Mouse (Mus musculus) liver, adult 2 months (tissue): Measurements from ENCODE around the gene Csde1. TPM values are rescaled to one million over a fixed set of nuclear protein-coding genes. Genes with fewer than 3 reads are reported as not detected.

Experiments used
- DNase-seq: peaks from one replicate; pipeline ENCODE4 v3.0.0-alpha.2; 2011; ENCODE audit warnings: low read depth, low spot score; ENCODE audit errors: extremely low read depth
- H3K27ac ChIP-seq: fragments of 200-500 bp; replicated peaks from 2 replicates; pipeline ENCODE4 v1.5.1; 2012; ENCODE audit warnings: low read depth, mild to moderate bottlenecking, control low read depth, inconsistent platforms, low read length; ENCODE audit not compliant: insufficient read depth
- H3K27me3 ChIP-seq: fragments of 200-500 bp; 2 replicates; pipeline ENCODE4 v1.6.1; 2012; ENCODE audit warnings: mild to moderate bottlenecking, moderate library complexity, low read length, inconsistent platforms; ENCODE audit not compliant: control insufficient read depth, insufficient read depth
- H3K36me3 ChIP-seq: fragments of 200-500 bp; 2 replicates; pipeline ENCODE4 v1.6.1; 2012; ENCODE audit warnings: low read length, inconsistent platforms; ENCODE audit not compliant: control insufficient read depth, insufficient read depth
- H3K4me1 ChIP-seq: fragments of 200-500 bp; 2 replicates; pipeline ENCODE4 v1.6.1; 2011; ENCODE audit warnings: low read length; ENCODE audit not compliant: control insufficient read depth, insufficient read depth
- H3K4me3 ChIP-seq: fragments of 200-500 bp; 2 replicates; pipeline ENCODE4 v1.5.1; 2011; ENCODE audit warnings: low read depth, mild to moderate bottlenecking, control low read depth, low read length, moderate library complexity; ENCODE audit not compliant: insufficient read depth
- H3K79me2 ChIP-seq: fragments of 200-500 bp; 2 replicates; pipeline ENCODE4 v1.6.1; 2012; ENCODE audit warnings: inconsistent platforms, mild to moderate bottlenecking, low read length, moderate library complexity; ENCODE audit not compliant: control insufficient read depth, insufficient read depth
- H3K9ac ChIP-seq: fragments of 200-500 bp; 2 replicates; pipeline ENCODE4 v1.6.1; 2012; ENCODE audit warnings: low read depth, mild to moderate bottlenecking, control low read depth, inconsistent platforms, low read length
- CTCF ChIP-seq: fragments of 200-500 bp; IDR thresholded peaks from 2 replicates; pipeline ENCODE4 v1.5.1; 2011; ENCODE audit warnings: low read depth, low read length, control low read depth
- POLR2A ChIP-seq: fragments of 200-500 bp; IDR thresholded peaks from 2 replicates; pipeline ENCODE4 v1.6.1; 2011; ENCODE audit warnings: low read length, control low read depth; ENCODE audit not compliant: insufficient read depth; ENCODE audit errors: extremely low read depth
- WGBS: fragments of 180-500 bp; shearing (Covaris S2); methylation state at CpG from one replicate; pipeline ENCODE4 v1.1.7; 2018; 5-methylcytosine and 5-hydroxymethylcytosine counted together
- polyA plus RNA-seq: library from polyadenylated mRNA; depleted of rRNA; stranded (reverse); fragments of >200 nt; gene quantifications from 2 replicates; pipeline ENCODE4 v1.2.3, GENCODE M21; 2012
- total RNA-seq: library from RNA; depleted of rRNA; stranded (reverse); fragments of >200 nt; gene quantifications from 2 replicates; pipeline ENCODE4 v1.2.3, GENCODE M21; 2014

The Csde1 gene
- total and polyA plus RNA-seq, 2 experiments: 16.7 to 237 TPM

DNA sequence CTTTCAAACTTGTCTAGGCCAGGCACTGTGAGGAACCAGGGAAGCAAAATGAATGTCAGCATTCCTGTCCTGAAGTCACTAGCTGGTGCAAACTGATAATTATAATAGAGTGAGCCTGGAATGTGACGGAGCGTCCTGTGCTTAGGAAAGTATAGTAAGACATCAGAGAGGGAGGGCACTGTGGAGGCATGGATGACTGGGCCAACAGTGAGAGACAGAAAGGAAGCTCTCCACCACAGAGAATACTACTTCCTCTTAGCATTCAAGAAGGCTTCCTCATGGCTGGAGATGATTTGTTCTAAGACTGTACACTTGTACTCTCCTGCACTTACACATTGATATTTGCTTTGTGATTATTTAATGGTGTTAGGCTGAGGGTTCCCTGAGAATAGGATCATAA is 2.9 kb upstream of the Csde1 start:
- H3K36me3 ChIP-seq: no peaks in the 10 kb centered on the region
- peaks cover 11% of the 10 kb centered on the region; the same call in 1 of the 2 replicates for H3K4me1 ChIP-seq

GRCm38 (mm10) chr3:103019462-103019861 is 764 bp upstream of the Csde1 start:
- Histone ChIP-seq H3K4me3 (no peak overlapping the region), H3K27ac (0 out of 2 replicates have a peak overlapping the region, but pooled peaks have one; percentile 11), H3K36me3 (no peaks in the 10 kb centered on the region), H3K4me1 (peaks cover 14% of the 10 kb centered on the region; the same call in 1 of the 2 replicates), H3K9ac (no peak overlapping the region), H3K27me3 (no peaks in the 10 kb centered on the region), H3K79me2 (peaks cover 11% of the 10 kb centered on the region; the same call in 1 of the 2 replicates)
- TF ChIP-seq POLR2A (no peak), CTCF (no peak)
- no peak for DNase-seq
- WGBS: 89% methylated on average over 2 of the region's 2 CpGs

More for the DNA sequence above, 2.9 kb upstream of the Csde1 start:
- Histone ChIP-seq H3K27me3 (no peaks in the 10 kb centered on the region), H3K4me3 (no peak overlapping the region), H3K9ac (no peak overlapping the region), H3K27ac (no peak overlapping the region), H3K79me2 (peaks cover 8% of the 10 kb centered on the region; the same call in 1 of the 2 replicates)
- WGBS: 85% methylated on average over 2 of the region's 2 CpGs
- DNase-seq: no peak
- TF ChIP-seq POLR2A (no peak), CTCF (no peak)

DNA sequence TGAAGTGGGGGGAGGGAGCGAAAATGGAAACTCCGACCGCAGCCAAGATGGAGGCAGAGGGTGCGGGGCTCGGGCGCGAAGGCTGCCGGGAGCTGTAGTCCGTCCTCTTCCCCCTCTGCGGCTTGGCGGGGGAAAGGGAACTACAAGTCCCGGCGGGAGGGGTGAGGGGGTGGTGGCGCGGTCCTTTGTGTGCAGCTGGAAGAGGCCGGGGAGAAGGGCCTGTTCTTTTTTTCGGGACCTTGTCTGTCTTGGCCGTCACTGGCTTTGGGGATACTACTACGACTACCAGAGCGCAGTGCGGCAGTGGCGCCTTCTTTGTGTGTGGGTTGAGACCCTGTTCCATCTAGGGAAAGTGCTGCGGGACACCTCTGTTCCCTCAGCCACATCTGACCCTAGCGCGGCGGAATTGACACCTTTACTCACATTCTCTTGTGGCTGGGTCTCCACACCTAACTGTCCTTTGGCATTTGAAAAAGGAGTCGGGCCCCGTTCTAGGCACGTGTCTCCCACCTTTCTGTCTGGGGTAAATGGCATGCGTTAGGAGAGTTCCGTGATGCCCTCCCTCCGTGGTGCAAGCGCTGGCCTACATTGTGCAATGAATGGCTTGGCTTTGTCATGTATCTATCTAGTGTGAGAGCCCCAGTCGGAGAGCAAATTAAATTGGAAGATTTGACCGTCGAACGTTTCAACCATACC is 865 bp downstream of the Csde1 start:
- Histone ChIP-seq H3K4me3 (peak overlapping the region; percentile 82), H3K9ac (peak overlapping the region; percentile 89), H3K4me1 (peaks cover 16% of the 10 kb centered on the region; the same call in 1 of the 2 replicates), H3K27me3 (no peaks in the 10 kb centered on the region), H3K36me3 (no peaks in the 10 kb centered on the region), H3K27ac (peak overlapping the region; percentile 91), H3K79me2 (peaks cover 14% of the 10 kb centered on the region; the same call in 1 of the 2 replicates)
- peak; percentile 79 for DNase-seq
- TF ChIP-seq CTCF: no peak
- TF ChIP-seq POLR2A: no peak
- WGBS: under 1% methylated on average over 36 of the region's 37 CpGs

DNA sequence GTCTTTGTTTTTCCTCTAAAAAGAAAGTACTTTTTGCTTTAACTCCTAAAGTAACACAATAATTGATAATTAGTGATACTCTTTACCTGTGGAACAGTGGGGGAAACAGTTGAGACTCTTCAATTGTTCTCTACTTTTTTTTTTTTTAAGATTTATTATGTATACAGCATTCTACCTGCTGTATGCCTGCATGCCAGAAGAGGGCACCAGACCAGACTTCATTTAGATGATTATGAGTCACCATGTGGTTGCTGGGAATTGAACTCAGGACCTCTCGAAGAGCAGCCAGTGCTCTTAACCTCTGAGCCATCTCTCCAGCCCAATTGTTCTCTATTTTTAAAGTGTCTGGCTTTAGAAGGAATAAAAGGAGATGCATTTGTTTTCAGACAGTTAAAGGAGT is 5.9 kb downstream of the Csde1 start:
- no peak for DNase-seq
- peaks cover 25% of the 10 kb centered on the region for H3K36me3 ChIP-seq

GRCm38 (mm10) chr3:103040285-103040684 is 20.1 kb downstream of the Csde1 start:
- 67% methylated on average over 6 of the region's 6 CpGs for WGBS
- TF ChIP-seq CTCF: no peak
- no peak for TF ChIP-seq POLR2A
- H3K4me3 ChIP-seq: no peak overlapping the region
- H3K9ac ChIP-seq: no peak overlapping the region
- H3K4me1 ChIP-seq: no peaks in the 10 kb centered on the region
- no peaks in the 10 kb centered on the region for H3K27me3 ChIP-seq
- no peak overlapping the region for H3K27ac ChIP-seq
- H3K36me3 ChIP-seq: peaks cover 62% of the 10 kb centered on the region
- DNase-seq: no peak
- peaks cover 5% of the 10 kb centered on the region; the same call in 1 of the 2 replicates for H3K79me2 ChIP-seq

More for the DNA sequence above, 5.9 kb downstream of the Csde1 start:
- Histone ChIP-seq H3K4me3 (no peak overlapping the region), H3K27me3 (no peaks in the 10 kb centered on the region), H3K27ac (no peak overlapping the region), H3K79me2 (peaks cover 37% of the 10 kb centered on the region), H3K9ac (no peak overlapping the region), H3K4me1 (peaks cover 15% of the 10 kb centered on the region; the same call in 1 of the 2 replicates)
- 88% methylated on average over 1 of the region's 1 CpGs for WGBS
- TF ChIP-seq CTCF: no peak
- TF ChIP-seq POLR2A: no peak
